ENCODE assay signal across 8 mouse cellular contexts in genomic region chr11:112781994-112782356, GRCm38 (mm10). TPM values are rescaled to one million over a fixed set of nuclear protein-coding genes. Genes with fewer than 3 reads are reported as not detected.
DNase-seq lines count a peak whose midpoint lies in the region; ATAC-seq and TF ChIP-seq lines count a peak whose summit lies in the region.

Gene Sox9 (plus strand): TSS chr11:112782224.

- H3K9ac ChIP-seq in embryonic facial prominence, embryonic 14.5 days (ENCODE audit: low read depth, low read length), result peak within 1 kb of the TSS; percentile 85
- H3K9ac ChIP-seq in limb, embryonic 13.5 days, result peak within 1 kb of the TSS; percentile 94

- peaks cover 7% of the 10 kb centered on the region; the same call in 1 of the 2 replicates for H3K36me3 ChIP-seq in embryonic facial prominence, embryonic 14.5 days (ENCODE audit: control insufficient read depth, insufficient read depth, low read length)
- peaks cover 14% of the 10 kb centered on the region for H3K36me3 ChIP-seq in limb, embryonic 13.5 days
- peaks cover 23% of the 10 kb centered on the region for H3K36me3 ChIP-seq in myocyte (ENCODE audit: control insufficient read depth, insufficient read depth)

- TF ChIP-seq POLR2A in myocyte (IDR thresholded peaks at IDR 0.05; ENCODE audit: insufficient read length, low read depth), result peak; percentile 74

- 1% methylated on average over 15 of the region's 15 CpGs for WGBS in embryonic facial prominence, embryonic 14.5 days
- WGBS in limb, embryonic 13.5 days, result 0% methylated on average over 15 of the region's 15 CpGs

- peaks cover 38% of the 10 kb centered on the region for H3K79me2 ChIP-seq in myocyte (ENCODE audit: control insufficient read depth, insufficient read depth)

- ATAC-seq in embryonic facial prominence, embryonic 14.5 days (ENCODE audit: low read depth), result peak; percentile 91
- ATAC-seq in limb, embryonic 13.5 days (ENCODE audit: low FRiP score, low read depth), result peak; percentile 93

- peak within 1 kb of the TSS; percentile 96 for H3K27ac ChIP-seq in embryonic facial prominence, embryonic 14.5 days (replicated peaks; ENCODE audit: low read depth, low read length)
- H3K27ac ChIP-seq in limb, embryonic 13.5 days, result peak within 1 kb of the TSS; percentile 97

- no peaks in the 10 kb centered on the region for H3K9me3 ChIP-seq in embryonic facial prominence, embryonic 14.5 days (ENCODE audit: control insufficient read depth, low read length)
- H3K9me3 ChIP-seq in limb, embryonic 13.5 days, result no peaks in the 10 kb centered on the region

- H3ac ChIP-seq in myocyte (ENCODE audit: control insufficient read depth, insufficient read length), result peak within 1 kb of the TSS; percentile 66

- peak within 1 kb of the TSS; percentile 81 for H3K4me2 ChIP-seq in embryonic facial prominence, embryonic 14.5 days (ENCODE audit: low read depth, low read length)
- peak within 1 kb of the TSS; percentile 90 for H3K4me2 ChIP-seq in limb, embryonic 13.5 days (replicated peaks)
- H3K4me2 ChIP-seq in myocyte (ENCODE audit: low read depth), result peak within 1 kb of the TSS; percentile 76

- peak within 1 kb of the TSS; percentile 73 for H3K4me3 ChIP-seq in embryonic facial prominence, embryonic 14.5 days (ENCODE audit: low read depth, low read length)
- H3K4me3 ChIP-seq in limb, embryonic 13.5 days, result peak within 1 kb of the TSS; percentile 70
- peak within 1 kb of the TSS; percentile 98 for H3K4me3 ChIP-seq in myocyte

- H3K27me3 ChIP-seq in embryonic facial prominence, embryonic 14.5 days (replicated peaks; ENCODE audit: control insufficient read depth, insufficient read depth, low read length), result peaks cover 32% of the 10 kb centered on the region
- H3K27me3 ChIP-seq in limb, embryonic 13.5 days, result peaks cover 29% of the 10 kb centered on the region
- no peaks in the 10 kb centered on the region for H3K27me3 ChIP-seq in myocyte (ENCODE audit: control insufficient read depth, insufficient read depth, insufficient read length)

- DNase-seq in urinary bladder, postnatal 14 days (ENCODE audit: low spot score), result peak; percentile 79
- no peak for DNase-seq in urinary bladder, adult 2 months (ENCODE audit: low spot score)
- DNase-seq in embryonic facial prominence, embryonic 14.5 days (ENCODE audit: low spot score), result peak; percentile 99
- peak; percentile 85 to 86 for DNase-seq in heart, adult 9 months (ENCODE audit: low spot score in 2 of 2)
- peak; percentile 44 for DNase-seq in kidney, adult 9 months
- peak; percentile 80 for DNase-seq in yolk sac, embryonic 10.5 days (ENCODE audit: low spot score)

- H3K4me1 ChIP-seq in embryonic facial prominence, embryonic 14.5 days (ENCODE audit: control insufficient read depth, insufficient read depth, low read length), result peaks cover 24% of the 10 kb centered on the region
- H3K4me1 ChIP-seq in limb, embryonic 13.5 days, result peaks cover 49% of the 10 kb centered on the region

TF ChIP-seq in myocyte, 11 proteins besides CTCF, POLR2A, EP300 and RAD21:
- TF ChIP-seq POLR2AphosphoS2 (IDR thresholded peaks at IDR 0.05; ENCODE audit: insufficient read length, low read depth) (peak; percentile 75), E2F4 (IDR thresholded peaks at IDR 0.05; ENCODE audit: insufficient read depth) (no peak), CEBPB (IDR thresholded peaks at IDR 0.05; ENCODE audit: insufficient read depth, poor library complexity, severe bottlenecking) (0 out of 2 replicates have a peak, but pooled peaks have one; percentile 5), USF1 (IDR thresholded peaks at IDR 0.05; ENCODE audit: low read depth) (no peak), TCF12 (IDR thresholded peaks at IDR 0.05; ENCODE audit: insufficient read depth, poor library complexity, severe bottlenecking) (no peak), MYOG (IDR thresholded peaks at IDR 0.05; ENCODE audit: control insufficient read depth in 1 of 3, insufficient read depth in 1 of 3, insufficient read length in 2 of 3, low read depth in 2 of 3) (no peak)

RNA-seq across cellular contexts. Expression of gene Sox9, which starts in this region (rescaled TPM):
- 0.96 and 1.1 TPM in 2 replicates for polyA plus RNA-seq in urinary bladder, adult 2 months (2012; rRNA removed)
- polyA plus RNA-seq in embryonic facial prominence, embryonic 14.5 days (2014; fragmentation: Nextera tagmentation; extraction: Ambion mirVana), result 48.0 and 61.8 TPM in 2 replicates
- polyA plus RNA-seq in limb, embryonic 13.5 days (2015; fragmentation: Nextera tagmentation; extraction: Ambion mirVana), result 209 and 226 TPM in 2 replicates
- polyA plus RNA-seq in myocyte (2012; fragmentation: generic; extraction: Trizol), result 17.9 TPM
